Mouse (Mus musculus): ENCODE measurements around the gene Cyp2d10. TPM values are rescaled to one million over a fixed set of nuclear protein-coding genes. Genes with fewer than 3 reads are reported as not detected.
"Not testable (repeated sequence)": the region's sequence is repeated elsewhere in the genome, so short reads cannot be mapped to it uniquely, and the experiment has no call there.

Cyp2d10 gene
- polyA plus RNA-seq, 1 experiment from 2014 or later, result not detected

DNA sequence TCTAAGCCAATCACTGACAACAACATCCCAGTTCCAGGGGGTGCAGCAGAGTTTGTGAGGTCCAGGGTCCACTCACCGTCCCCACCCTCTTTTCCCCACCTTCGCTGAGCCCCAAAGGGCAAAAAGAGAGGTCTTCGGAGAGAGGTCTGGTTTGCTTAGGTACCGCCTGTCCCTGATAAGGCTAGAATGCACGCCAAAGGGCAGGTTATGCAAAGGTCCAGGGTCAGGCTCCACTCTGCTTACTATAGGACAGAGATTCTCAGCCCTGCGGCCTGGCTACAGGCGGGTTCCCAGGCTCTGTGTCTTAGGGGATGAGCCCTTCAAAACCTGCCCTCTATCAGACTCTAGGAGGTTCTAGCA lies 27.5 kb downstream of the Cyp2d10 start:
- Histone ChIP-seq H3K36me3 (ENCODE audit: inconsistent target) (no peaks in the 10 kb centered on the region), H3K79me2 (ENCODE audit: inconsistent target) (no peaks in the 10 kb centered on the region), H3K27ac (no peak overlapping the region), H3K4me3 (ENCODE audit: inconsistent target) (no peak overlapping the region)
- whole genome bisulfite sequencing (ENCODE audit: missing documents), result 48% methylated on average over 7 of the region's 7 CpGs

DNA sequence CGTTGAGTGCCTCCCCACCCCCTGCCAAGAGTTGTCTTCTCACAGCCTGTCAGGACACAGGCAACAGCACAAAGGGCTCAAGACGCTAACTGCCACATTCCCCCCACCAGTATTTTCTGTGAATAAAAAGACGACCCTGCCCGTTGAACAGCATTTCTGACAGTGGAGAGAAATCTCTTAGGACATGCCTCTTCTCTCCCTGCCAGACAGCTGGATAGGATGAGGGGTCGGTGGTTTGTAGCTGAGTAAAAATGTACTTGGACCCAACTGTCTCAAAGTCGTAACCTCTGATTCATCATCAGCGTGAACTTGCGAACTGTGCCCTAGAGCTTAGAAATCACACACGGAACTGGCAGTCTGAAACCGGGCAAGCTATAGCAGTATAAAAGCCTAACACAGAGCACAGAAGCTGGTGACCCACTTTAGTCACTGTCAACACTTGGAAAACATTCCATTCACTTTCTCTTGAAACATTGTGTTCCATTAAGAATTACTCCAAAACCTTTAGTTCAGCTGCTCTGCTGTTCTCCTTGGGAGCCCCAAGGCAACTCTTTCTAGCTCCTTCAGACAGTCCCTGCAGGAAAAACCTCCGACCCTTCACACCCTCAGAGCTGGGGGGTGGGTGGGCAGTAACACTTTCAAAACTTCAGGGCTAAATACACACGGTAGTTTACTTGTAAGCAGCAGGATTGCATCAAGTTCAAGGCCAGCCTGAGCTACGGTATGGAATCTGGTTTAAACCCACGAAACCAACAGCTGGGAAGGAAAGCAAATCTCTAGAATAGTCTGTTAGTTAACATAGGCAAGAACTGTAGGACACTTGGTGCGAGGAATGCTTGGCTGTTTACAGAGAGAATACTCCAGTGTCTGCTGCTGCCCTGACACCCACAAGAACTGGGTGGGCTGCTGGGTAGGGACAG lies 28.5 kb downstream of the Cyp2d10 start:
- no peaks in the 10 kb centered on the region for H3K36me3 ChIP-seq (ENCODE audit: inconsistent target)
- no peak overlapping the region for H3K27ac ChIP-seq
- H3K79me2 ChIP-seq (ENCODE audit: inconsistent target), result no peaks in the 10 kb centered on the region
- WGBS (ENCODE audit: missing documents), result 88% methylated on average over 15 of the region's 15 CpGs
- no peak overlapping the region for H3K4me3 ChIP-seq (ENCODE audit: inconsistent target)

GRCm38 (mm10) chr15:82377701-82378100 lies 29.3 kb downstream of the Cyp2d10 start:
- whole genome bisulfite sequencing (ENCODE audit: missing documents), result 88% methylated on average over 5 of the region's 5 CpGs
- Histone ChIP-seq H3K79me2 (ENCODE audit: inconsistent target) (no peaks in the 10 kb centered on the region), H3K27ac (no peak overlapping the region), H3K4me3 (ENCODE audit: inconsistent target) (no peak overlapping the region), H3K36me3 (ENCODE audit: inconsistent target) (no peaks in the 10 kb centered on the region)

GRCm38 (mm10) chr15:82376393-82377138 lies 30.4 kb downstream of the Cyp2d10 start:
- Histone ChIP-seq H3K36me3 (ENCODE audit: inconsistent target) (no peaks in the 10 kb centered on the region), H3K4me3 (ENCODE audit: inconsistent target) (no peak overlapping the region), H3K27ac (no peak overlapping the region), H3K79me2 (ENCODE audit: inconsistent target) (no peaks in the 10 kb centered on the region)
- 89% methylated on average over 14 of the region's 17 CpGs for WGBS (ENCODE audit: missing documents)

DNA sequence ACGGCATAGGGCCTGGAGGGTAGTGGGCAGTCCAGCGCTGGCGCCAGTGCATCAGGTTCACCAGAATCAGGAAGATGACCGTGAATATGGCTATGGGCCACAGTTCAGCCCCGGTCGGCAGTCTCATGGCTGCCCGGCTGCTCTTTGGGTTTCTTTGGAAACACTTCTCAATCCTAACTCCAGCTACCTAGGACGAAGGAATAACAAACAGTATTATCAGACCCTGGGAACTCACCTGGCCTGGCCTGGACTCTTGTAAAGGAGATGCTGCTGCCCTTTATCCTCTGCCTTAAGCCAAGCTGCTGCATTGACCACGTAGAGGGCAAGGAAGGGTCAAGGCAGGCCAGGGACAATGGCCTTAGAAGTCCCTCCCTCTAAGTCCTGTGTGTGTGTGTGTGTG lies 31.1 kb downstream of the Cyp2d10 start:
- no peaks in the 10 kb centered on the region for H3K79me2 ChIP-seq (ENCODE audit: inconsistent target)
- no peak overlapping the region for H3K4me3 ChIP-seq (ENCODE audit: inconsistent target)
- 93% methylated on average over 9 of the region's 9 CpGs for WGBS (ENCODE audit: missing documents)
- H3K27ac ChIP-seq, result no peak overlapping the region
- no peaks in the 10 kb centered on the region for H3K36me3 ChIP-seq (ENCODE audit: inconsistent target)

- no peak overlapping the region for H3K27ac ChIP-seq
- 98% methylated on average over 5 of the region's 5 CpGs for WGBS (ENCODE audit: missing documents)
- H3K79me2 ChIP-seq (ENCODE audit: inconsistent target), result no peaks in the 10 kb centered on the region
- no peak overlapping the region for H3K4me3 ChIP-seq (ENCODE audit: inconsistent target)
- H3K36me3 ChIP-seq (ENCODE audit: inconsistent target), result no peaks in the 10 kb centered on the region
Observed at GRCm38 (mm10) chr15:82374437-82374836, 32.6 kb downstream of the Cyp2d10 start.

DNA sequence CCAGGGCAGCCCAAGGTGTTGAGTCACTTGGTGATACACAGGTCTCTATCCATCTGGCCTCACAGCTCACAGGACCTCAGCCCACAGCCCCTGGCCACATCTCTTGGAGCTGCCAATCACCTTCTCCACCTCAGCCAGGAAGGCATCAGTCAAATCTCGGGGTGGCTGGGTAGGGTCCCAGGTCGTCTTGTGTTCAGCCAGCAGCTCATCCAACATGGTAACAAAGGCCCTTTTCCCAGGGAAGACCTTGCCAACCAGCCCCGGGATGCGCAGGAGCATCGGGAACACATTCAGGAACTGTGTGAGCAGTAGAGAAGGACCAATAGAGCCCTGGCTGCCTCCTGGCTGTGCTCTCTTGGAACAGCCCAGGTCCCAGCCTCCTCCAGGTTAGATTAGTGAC lies 34.0 kb downstream of the Cyp2d10 start:
- Histone ChIP-seq H3K4me3 (ENCODE audit: inconsistent target) (no peak overlapping the region), H3K36me3 (ENCODE audit: inconsistent target) (no peaks in the 10 kb centered on the region), H3K27ac (no peak overlapping the region), H3K79me2 (ENCODE audit: inconsistent target) (no peaks in the 10 kb centered on the region)
- WGBS (ENCODE audit: missing documents), result 91% methylated on average over 5 of the region's 5 CpGs

- no peak overlapping the region for H3K27ac ChIP-seq
- no peaks in the 10 kb centered on the region for H3K36me3 ChIP-seq (ENCODE audit: inconsistent target)
- no peak overlapping the region for H3K4me3 ChIP-seq (ENCODE audit: inconsistent target)
- no peaks in the 10 kb centered on the region for H3K79me2 ChIP-seq (ENCODE audit: inconsistent target)
- 94% methylated on average over 6 of the region's 6 CpGs for WGBS (ENCODE audit: missing documents)
Observed at GRCm38 (mm10) chr15:82372446-82372845, 34.5 kb downstream of the Cyp2d10 start.

- Histone ChIP-seq H3K36me3 (ENCODE audit: inconsistent target) (no peaks in the 10 kb centered on the region), H3K79me2 (ENCODE audit: inconsistent target) (no peaks in the 10 kb centered on the region), H3K27ac (no peak overlapping the region), H3K4me3 (ENCODE audit: inconsistent target) (no peak overlapping the region)
- whole genome bisulfite sequencing (ENCODE audit: missing documents), result 89% methylated on average over 1 of the region's 1 CpGs
Observed at GRCm38 (mm10) chr15:82368851-82369250, 38.1 kb downstream of the Cyp2d10 start.

- H3K36me3 ChIP-seq (ENCODE audit: inconsistent target), result no peaks in the 10 kb centered on the region
- 94% methylated on average over 4 of the region's 4 CpGs for WGBS (ENCODE audit: missing documents)
- H3K27ac ChIP-seq, result no peak overlapping the region
- H3K79me2 ChIP-seq (ENCODE audit: inconsistent target), result no peaks in the 10 kb centered on the region
- no peak overlapping the region for H3K4me3 ChIP-seq (ENCODE audit: inconsistent target)
Observed at GRCm38 (mm10) chr15:82368146-82368545, 38.8 kb downstream of the Cyp2d10 start.

DNA sequence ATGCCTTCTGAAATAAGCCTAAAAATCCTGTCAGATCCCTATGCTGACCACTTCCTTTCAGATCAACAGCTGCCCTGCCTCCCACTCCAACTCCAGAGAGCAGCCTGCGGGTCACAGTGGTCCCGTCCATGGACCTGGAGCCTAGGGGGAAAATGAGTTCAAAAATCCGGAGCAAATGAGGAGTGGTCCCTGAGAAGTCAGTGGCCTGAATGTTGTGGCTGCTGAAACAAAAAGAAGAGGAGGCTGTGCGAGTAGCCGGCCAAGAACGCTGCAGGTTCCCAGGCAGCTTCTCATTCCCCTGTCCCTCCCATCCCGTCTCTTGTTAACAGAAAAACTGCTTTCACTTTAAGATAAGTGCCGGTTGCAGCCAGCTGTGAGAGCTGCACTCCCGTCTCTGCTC lies 42.4 kb downstream of the Cyp2d10 start:
- not testable (repeated sequence) for H3K4me3 ChIP-seq (ENCODE audit: inconsistent target); H3K79me2 ChIP-seq (ENCODE audit: inconsistent target); H3K27ac ChIP-seq; H3K36me3 ChIP-seq (ENCODE audit: inconsistent target)
- 0% methylated on average over 3 of the region's 9 CpGs for WGBS (ENCODE audit: missing documents)

DNA sequence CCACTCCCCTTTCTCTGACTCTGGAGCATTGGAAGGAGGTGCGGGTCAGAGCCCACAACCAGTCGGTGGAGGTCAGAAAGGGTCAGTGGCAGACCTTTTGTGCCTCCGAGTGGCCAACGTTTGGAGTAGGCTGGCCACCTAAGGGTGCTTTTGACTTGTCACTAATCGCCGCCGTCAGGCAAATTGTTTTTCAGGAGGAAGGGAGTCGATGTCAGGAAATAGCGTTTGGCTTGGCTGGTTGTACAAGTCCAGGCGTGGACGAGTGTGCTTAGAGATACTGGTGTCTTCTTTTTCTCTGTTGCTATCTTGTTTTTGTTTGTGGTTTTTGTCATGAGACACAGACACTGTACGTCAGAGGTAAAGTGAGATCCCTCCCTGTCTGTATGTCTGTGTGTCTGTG lies 43.2 kb downstream of the Cyp2d10 start:
- H3K4me3 ChIP-seq (ENCODE audit: inconsistent target); H3K79me2 ChIP-seq (ENCODE audit: inconsistent target); H3K36me3 ChIP-seq (ENCODE audit: inconsistent target); H3K27ac ChIP-seq: not testable (repeated sequence)
- WGBS (ENCODE audit: missing documents), result 78% methylated on average over 3 of the region's 12 CpGs

DNA sequence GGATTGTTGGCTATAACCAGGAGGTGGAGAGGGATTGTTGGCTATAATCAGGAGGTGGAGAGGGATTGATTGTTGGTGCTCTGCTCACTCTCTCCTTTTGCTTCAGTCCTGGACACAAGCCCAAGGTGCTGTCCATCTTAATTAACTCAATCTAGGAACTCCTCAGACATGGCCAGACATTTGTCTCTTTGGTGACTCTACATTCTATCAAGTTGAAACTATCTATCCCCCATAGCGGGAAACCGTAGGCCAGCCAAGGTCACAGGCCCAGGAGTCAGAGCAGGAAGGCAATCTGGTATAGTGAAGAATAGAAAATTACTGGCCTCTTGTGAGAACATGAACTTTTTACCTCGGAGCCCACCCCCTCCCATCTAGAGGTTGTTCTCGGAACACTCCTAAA lies 44.8 kb downstream of the Cyp2d10 start:
- Histone ChIP-seq H3K4me3 (ENCODE audit: inconsistent target) (no peak overlapping the region), H3K79me2 (ENCODE audit: inconsistent target) (no peaks in the 10 kb centered on the region), H3K36me3 (ENCODE audit: inconsistent target) (no peaks in the 10 kb centered on the region), H3K27ac (no peak overlapping the region)
- 87% methylated on average over 2 of the region's 4 CpGs for WGBS (ENCODE audit: missing documents)

DNA sequence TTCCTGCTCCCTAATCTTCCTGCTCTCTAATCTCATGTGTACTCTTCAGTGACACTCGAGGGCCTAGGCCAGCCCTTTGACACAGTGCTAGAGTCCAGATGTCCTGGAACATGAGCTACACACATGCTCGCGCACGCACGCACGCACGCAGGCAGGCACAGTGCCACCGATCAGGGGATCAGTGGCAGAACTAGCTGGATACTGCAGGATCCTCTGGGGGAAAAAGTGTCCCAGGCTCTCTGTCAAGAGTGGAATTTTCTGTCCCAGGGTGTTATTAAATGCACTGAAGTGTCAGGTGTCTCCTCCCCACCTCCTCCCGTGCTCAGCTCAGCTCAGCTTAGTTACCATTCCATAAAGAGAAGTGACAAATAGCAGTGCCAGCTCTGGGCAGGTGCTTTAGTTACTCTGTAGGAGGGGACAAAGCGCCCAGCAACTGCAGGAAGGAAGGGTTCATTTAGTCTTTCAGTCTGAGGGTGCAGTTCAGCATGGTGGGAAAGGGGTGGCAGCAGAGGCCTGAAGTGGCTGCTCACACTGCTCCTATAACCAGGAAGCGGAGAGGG lies 45.5 kb downstream of the Cyp2d10 start:
- H3K27ac ChIP-seq, result no peak overlapping the region
- WGBS (ENCODE audit: missing documents), result 79% methylated on average over 11 of the region's 11 CpGs
- no peaks in the 10 kb centered on the region for H3K36me3 ChIP-seq (ENCODE audit: inconsistent target)
- H3K79me2 ChIP-seq (ENCODE audit: inconsistent target), result no peaks in the 10 kb centered on the region
- no peak overlapping the region for H3K4me3 ChIP-seq (ENCODE audit: inconsistent target)
